Mouse (Mus musculus): ENCODE data around the gene 1110051M20Rik. TPM values are rescaled to one million over a fixed set of nuclear protein-coding genes. Genes with fewer than 3 reads are reported as not detected.

Gene 1110051M20Rik
- polyA plus RNA-seq, 1 experiment from 2014 or later = 50.1 TPM

GRCm38 (mm10) chr2:91322490-91322889, 122.0 kb downstream of the 1110051M20Rik start:
- no peak for DNase-seq (ENCODE audit: low spot score)
- Histone ChIP-seq H3K27me3 (ENCODE audit: insufficient read depth, poor library complexity, severe bottlenecking) (no peaks in the 10 kb centered on the region), H3K36me3 (no peaks in the 10 kb centered on the region), H3K9me3 (no peaks in the 10 kb centered on the region), H3K27ac (no peak overlapping the region), H3K4me3 (no peak overlapping the region), H3K4me1 (peaks cover 4% of the 10 kb centered on the region; the same call in 1 of the 2 replicates)
- 78% methylated on average over 4 of the region's 4 CpGs for WGBS

GRCm38 (mm10) chr2:91321923-91322322, 122.6 kb downstream of the 1110051M20Rik start:
- peaks cover 4% of the 10 kb centered on the region; the same call in 1 of the 2 replicates for H3K4me1 ChIP-seq
- DNase-seq (ENCODE audit: low spot score) = no peak
- H3K9me3 ChIP-seq = no peaks in the 10 kb centered on the region
- 83% methylated on average over 2 of the region's 2 CpGs for WGBS
- H3K27ac ChIP-seq = no peak overlapping the region
- H3K36me3 ChIP-seq = no peaks in the 10 kb centered on the region
- H3K27me3 ChIP-seq (ENCODE audit: insufficient read depth, poor library complexity, severe bottlenecking) = no peaks in the 10 kb centered on the region
- no peak overlapping the region for H3K4me3 ChIP-seq

DNA sequence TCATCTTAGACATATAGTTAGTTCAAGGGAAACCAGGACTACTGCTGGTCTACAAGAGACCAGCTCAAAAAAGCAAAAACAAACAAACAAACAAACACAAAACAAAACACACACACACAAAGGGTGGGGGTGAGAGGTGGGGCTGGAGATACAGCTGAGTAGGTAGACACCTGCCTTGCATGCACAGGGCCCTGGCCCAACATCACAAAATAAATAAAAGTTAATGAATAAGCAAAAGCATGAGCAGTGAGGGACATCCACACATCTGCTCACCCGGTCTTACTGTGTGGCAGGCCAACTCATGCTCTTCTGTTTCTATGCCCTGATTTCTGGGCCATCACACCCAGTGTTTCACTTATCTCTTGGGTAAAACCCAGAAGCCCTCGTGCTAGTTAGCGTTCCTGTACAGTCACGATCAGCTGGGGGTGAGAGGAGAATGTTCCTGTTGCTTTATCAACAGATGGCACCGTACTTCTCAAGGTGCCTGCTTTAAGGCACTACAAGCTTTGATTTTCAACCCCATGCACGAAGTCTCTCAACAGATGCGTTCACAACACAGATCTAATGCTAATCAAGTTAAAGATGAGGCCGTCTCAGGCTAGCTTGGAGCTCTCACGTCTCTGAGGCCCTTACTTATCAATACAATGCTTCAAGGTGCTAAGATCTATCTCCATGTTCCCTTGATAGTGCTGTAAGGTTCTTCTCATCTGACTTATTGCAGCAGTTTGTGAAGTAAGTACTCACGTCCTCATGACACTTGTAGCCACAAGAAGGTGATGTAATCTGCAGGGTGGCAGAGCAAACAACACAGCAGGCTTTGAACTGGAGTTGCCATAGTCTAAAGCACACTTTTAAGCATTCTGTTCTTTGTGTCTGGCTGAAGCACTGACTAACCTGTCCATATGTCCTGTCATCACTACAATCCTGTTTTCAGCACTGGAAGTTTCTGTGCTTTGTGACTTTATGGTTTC, 123.7 kb downstream of the 1110051M20Rik start:
- Histone ChIP-seq H3K36me3 (no peaks in the 10 kb centered on the region), H3K9me3 (no peaks in the 10 kb centered on the region), H3K27me3 (ENCODE audit: insufficient read depth, poor library complexity, severe bottlenecking) (no peaks in the 10 kb centered on the region), H3K4me1 (peaks cover 4% of the 10 kb centered on the region; the same call in 1 of the 2 replicates), H3K4me3 (no peak overlapping the region), H3K27ac (no peak overlapping the region)
- 72% methylated on average over 10 of the region's 10 CpGs for WGBS
- no peak for DNase-seq (ENCODE audit: low spot score)

DNA sequence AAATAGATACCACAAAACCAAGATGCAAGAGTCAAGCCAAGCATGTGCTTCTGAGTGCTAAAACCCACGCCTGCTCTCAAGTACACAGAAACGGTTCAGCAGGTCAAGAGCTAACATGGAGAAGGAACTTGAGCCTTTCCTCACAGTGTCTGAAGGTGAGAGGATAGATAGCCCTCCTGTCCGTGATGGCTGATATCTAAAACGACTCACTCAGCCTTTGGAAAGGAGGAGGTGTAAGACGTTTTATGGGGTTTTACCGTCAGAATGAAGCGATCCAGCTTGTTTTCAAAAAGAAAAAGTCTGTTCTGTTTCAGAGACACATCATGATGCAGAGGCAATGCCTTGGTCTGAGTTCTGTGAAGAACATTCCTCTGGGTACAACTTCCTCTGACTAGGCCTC, 130.3 kb downstream of the 1110051M20Rik start:
- 67% methylated on average over 7 of the region's 7 CpGs for WGBS
- H3K27ac ChIP-seq = no peak overlapping the region
- H3K9me3 ChIP-seq = no peaks in the 10 kb centered on the region
- no peaks in the 10 kb centered on the region for H3K27me3 ChIP-seq (ENCODE audit: insufficient read depth, poor library complexity, severe bottlenecking)
- H3K4me3 ChIP-seq = no peak overlapping the region
- H3K36me3 ChIP-seq = no peaks in the 10 kb centered on the region
- peaks cover 8% of the 10 kb centered on the region for H3K4me1 ChIP-seq
- no peak for DNase-seq (ENCODE audit: low spot score)

GRCm38 (mm10) chr2:91312578-91313311, 131.8 kb downstream of the 1110051M20Rik start:
- no peak for DNase-seq (ENCODE audit: low spot score)
- no peaks in the 10 kb centered on the region for H3K36me3 ChIP-seq
- peak overlapping the region; percentile 24; the same call in 1 of the 2 replicates for H3K27ac ChIP-seq
- WGBS = 50% methylated on average over 10 of the region's 10 CpGs
- no peaks in the 10 kb centered on the region for H3K9me3 ChIP-seq
- H3K4me1 ChIP-seq = peaks cover 15% of the 10 kb centered on the region
- H3K4me3 ChIP-seq = no peak overlapping the region
- H3K27me3 ChIP-seq (ENCODE audit: insufficient read depth, poor library complexity, severe bottlenecking) = no peaks in the 10 kb centered on the region

DNA sequence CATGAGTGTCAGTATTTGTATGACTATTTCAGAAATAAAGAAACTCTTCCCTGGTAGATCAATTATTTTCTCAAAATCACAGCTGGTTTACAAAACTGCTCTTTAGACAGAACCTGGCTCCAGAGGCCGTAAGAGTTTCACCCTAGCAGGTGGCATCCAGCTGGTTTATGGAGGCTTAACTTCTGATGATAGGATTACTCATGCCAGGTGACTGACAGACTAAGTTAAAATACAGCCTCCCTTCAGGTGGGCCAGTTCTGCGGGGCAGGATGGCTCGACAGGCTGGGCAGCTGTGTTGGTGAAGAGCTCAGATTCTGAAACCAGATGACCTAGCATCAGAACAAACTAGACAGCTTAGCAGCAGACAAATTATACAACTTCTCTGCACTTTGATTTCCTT, 135.0 kb downstream of the 1110051M20Rik start:
- H3K27me3 ChIP-seq (ENCODE audit: insufficient read depth, poor library complexity, severe bottlenecking) = no peaks in the 10 kb centered on the region
- WGBS = 80% methylated on average over 3 of the region's 3 CpGs
- H3K4me1 ChIP-seq = peaks cover 17% of the 10 kb centered on the region
- H3K36me3 ChIP-seq = no peaks in the 10 kb centered on the region
- DNase-seq (ENCODE audit: low spot score) = no peak
- H3K9me3 ChIP-seq = no peaks in the 10 kb centered on the region
- no peak overlapping the region for H3K27ac ChIP-seq
- H3K4me3 ChIP-seq = no peak overlapping the region

- no peak for DNase-seq (ENCODE audit: low spot score)
- Histone ChIP-seq H3K27me3 (ENCODE audit: insufficient read depth, poor library complexity, severe bottlenecking) (no peaks in the 10 kb centered on the region), H3K36me3 (no peaks in the 10 kb centered on the region), H3K9me3 (no peaks in the 10 kb centered on the region), H3K4me3 (no peak overlapping the region), H3K27ac (no peak overlapping the region; the same call in 1 of the 2 replicates), H3K4me1 (peaks cover 17% of the 10 kb centered on the region)
- WGBS = 26% methylated on average over 5 of the region's 5 CpGs
Measured at GRCm38 (mm10) chr2:91308680-91309079, 135.8 kb downstream of the 1110051M20Rik start.

DNA sequence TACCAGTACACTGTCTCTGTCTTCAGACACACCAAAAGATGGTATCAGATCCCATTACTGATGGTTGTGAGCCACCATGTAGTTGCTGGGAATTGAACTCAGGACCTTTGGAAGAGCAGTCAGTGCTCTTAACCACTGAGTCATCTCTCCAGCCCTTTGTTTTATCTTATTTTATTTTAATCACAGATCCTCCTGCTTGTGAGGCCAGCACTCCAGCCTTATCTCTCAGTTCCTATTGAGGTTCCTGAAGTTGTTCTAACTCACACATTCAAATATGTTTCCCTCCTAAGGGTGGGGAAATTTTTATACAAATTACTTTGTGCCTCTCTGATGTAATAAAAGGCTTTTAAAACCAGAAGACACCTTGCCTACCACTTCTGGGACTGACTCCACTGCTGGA, 137.9 kb downstream of the 1110051M20Rik start:
- Histone ChIP-seq H3K36me3 (no peaks in the 10 kb centered on the region), H3K4me1 (peaks cover 24% of the 10 kb centered on the region), H3K4me3 (no peak overlapping the region), H3K27me3 (ENCODE audit: insufficient read depth, poor library complexity, severe bottlenecking) (no peaks in the 10 kb centered on the region), H3K9me3 (no peaks in the 10 kb centered on the region), H3K27ac (no peak overlapping the region)
- no peak for DNase-seq (ENCODE audit: low spot score)

- Histone ChIP-seq H3K4me3 (no peak overlapping the region), H3K4me1 (peaks cover 24% of the 10 kb centered on the region), H3K27me3 (ENCODE audit: insufficient read depth, poor library complexity, severe bottlenecking) (no peaks in the 10 kb centered on the region), H3K36me3 (no peaks in the 10 kb centered on the region), H3K9me3 (no peaks in the 10 kb centered on the region), H3K27ac (no peak overlapping the region)
- DNase-seq (ENCODE audit: low spot score) = no peak
- WGBS = 86% methylated on average over 9 of the region's 9 CpGs
Measured at GRCm38 (mm10) chr2:91305926-91306325, 138.6 kb downstream of the 1110051M20Rik start.

GRCm38 (mm10) chr2:91302845-91303244, 141.7 kb downstream of the 1110051M20Rik start:
- WGBS = 76% methylated on average over 3 of the region's 3 CpGs

DNA sequence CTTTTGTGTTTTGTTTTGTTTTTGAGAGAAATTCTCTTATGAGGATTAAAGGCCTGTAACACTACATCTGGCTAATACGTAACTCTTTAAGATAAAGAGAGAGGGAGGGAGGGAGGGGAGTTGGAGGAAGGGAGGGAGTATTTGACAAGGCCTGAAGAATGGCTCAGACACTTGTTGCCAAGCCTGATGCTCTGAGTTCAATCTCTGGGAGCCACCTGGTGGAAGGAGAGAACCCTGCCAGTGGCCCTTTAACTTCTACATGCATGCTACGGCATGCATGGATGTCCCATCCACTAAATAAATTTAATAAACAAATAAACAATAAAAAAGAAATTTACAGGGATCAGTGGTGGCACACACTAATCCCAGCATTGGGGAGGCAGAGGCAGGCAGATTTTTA, 142.7 kb downstream of the 1110051M20Rik start:
- Histone ChIP-seq H3K27ac (no peak overlapping the region), H3K4me1 (peaks cover 25% of the 10 kb centered on the region; the same call in 1 of the 2 replicates), H3K9me3 (no peaks in the 10 kb centered on the region), H3K4me3 (no peak overlapping the region), H3K36me3 (no peaks in the 10 kb centered on the region), H3K27me3 (ENCODE audit: insufficient read depth, poor library complexity, severe bottlenecking) (no peaks in the 10 kb centered on the region)
- no peak for DNase-seq (ENCODE audit: low spot score)
- 63% methylated on average over 2 of the region's 2 CpGs for WGBS

More at GRCm38 (mm10) chr2:91302845-91303244, 141.7 kb downstream of the 1110051M20Rik start:
- H3K27ac ChIP-seq = no peak overlapping the region
- H3K27me3 ChIP-seq (ENCODE audit: insufficient read depth, poor library complexity, severe bottlenecking) = no peaks in the 10 kb centered on the region
- no peaks in the 10 kb centered on the region for H3K9me3 ChIP-seq
- DNase-seq (ENCODE audit: low spot score) = no peak
- H3K36me3 ChIP-seq = no peaks in the 10 kb centered on the region
- H3K4me3 ChIP-seq = no peak overlapping the region
- peaks cover 27% of the 10 kb centered on the region; the same call in 1 of the 2 replicates for H3K4me1 ChIP-seq

DNA sequence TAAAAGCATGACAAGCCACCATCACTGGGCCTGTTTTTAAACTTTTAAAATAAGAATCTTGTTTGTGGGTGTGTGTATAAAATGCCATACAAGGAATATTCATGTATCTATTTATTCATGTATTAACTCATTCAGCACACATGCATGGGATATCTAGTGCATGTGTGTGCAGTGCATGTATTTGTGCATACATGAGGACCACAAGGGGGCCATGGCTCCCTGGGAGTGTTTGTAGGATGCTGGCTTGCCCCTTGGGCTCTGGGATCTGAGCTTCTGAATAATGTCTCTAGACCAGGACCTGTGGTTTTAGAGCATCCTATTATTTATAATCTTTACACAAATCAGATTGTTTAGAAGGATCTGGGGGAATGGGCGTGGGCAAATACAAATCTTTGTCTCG, 143.7 kb downstream of the 1110051M20Rik start:
- no peaks in the 10 kb centered on the region for H3K36me3 ChIP-seq
- H3K27me3 ChIP-seq (ENCODE audit: insufficient read depth, poor library complexity, severe bottlenecking) = no peaks in the 10 kb centered on the region
- DNase-seq (ENCODE audit: low spot score) = no peak
- H3K9me3 ChIP-seq = no peaks in the 10 kb centered on the region
- H3K4me1 ChIP-seq = peaks cover 28% of the 10 kb centered on the region; the same call in 1 of the 2 replicates
- H3K4me3 ChIP-seq = no peak overlapping the region
- H3K27ac ChIP-seq = no peak overlapping the region
- 88% methylated on average over 2 of the region's 2 CpGs for WGBS

DNA sequence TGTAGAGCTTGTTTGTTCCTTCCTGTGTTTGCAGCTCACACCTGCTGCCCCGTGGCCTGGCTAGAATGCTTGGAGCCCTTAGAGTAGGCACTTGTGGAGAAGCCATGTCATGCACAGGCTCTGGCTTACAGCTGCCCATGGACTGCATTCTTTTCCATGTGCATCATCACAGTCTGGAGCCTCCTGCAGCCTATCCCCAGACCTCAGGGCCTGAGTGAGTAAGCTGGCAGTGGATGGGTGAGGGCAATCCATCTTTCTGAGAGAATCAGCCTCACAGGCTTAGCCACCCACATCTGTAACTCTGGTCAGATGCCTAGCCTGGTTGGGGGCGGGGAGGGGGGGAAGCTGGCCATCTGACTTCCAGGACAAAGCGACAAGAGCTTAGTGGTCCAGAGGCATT, 145.3 kb downstream of the 1110051M20Rik start:
- Histone ChIP-seq H3K36me3 (no peaks in the 10 kb centered on the region), H3K9me3 (no peaks in the 10 kb centered on the region), H3K27ac (peak overlapping the region; percentile 17), H3K4me1 (peaks cover 37% of the 10 kb centered on the region; the same call in 1 of the 2 replicates), H3K27me3 (ENCODE audit: insufficient read depth, poor library complexity, severe bottlenecking) (no peaks in the 10 kb centered on the region), H3K4me3 (no peak overlapping the region)
- peak; percentile 83 for DNase-seq (ENCODE audit: low spot score)
- 38% methylated on average over 3 of the region's 3 CpGs for WGBS

Data from heart, embryonic 10.5 days (tissue).